Mouse (Mus musculus): Measurements from ENCODE around the gene Marc2.

DNA sequence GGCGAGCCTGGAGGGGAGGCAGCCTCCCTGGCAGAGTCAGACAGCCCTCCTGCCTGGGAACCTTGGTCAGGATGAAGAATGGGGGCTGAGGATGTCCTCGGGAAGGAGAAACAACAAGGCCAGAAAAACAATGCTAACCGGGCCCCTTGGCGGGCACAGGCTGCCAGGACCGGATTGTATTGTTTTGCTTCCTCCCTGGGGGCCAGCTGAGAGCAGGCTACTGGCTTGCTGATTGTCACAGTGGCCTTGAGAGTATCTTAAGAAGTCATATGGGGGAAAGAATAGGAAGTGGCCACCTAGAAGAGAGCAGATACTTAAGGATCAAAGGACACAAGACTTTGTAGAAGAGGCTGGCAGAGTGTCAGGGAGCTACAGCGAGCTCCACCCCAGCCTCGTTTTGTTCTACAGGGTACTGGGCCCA, 18.1 kb upstream of the Marc2 start:
- no peak for TF ChIP-seq CTCF (IDR thresholded peaks at IDR 0.05; ENCODE audit: control insufficient read depth, insufficient read depth, insufficient read length)
- no peak for TF ChIP-seq MYOG (IDR thresholded peaks at IDR 0.05; ENCODE audit: control insufficient read depth, extremely low read depth, insufficient read length)
- TF ChIP-seq USF1 (IDR thresholded peaks at IDR 0.05; ENCODE audit: low read depth) = no peak
- TF ChIP-seq MAX (IDR thresholded peaks at IDR 0.05) = no peak
- TF ChIP-seq MYOD1 (IDR thresholded peaks at IDR 0.05; ENCODE audit: control insufficient read depth, insufficient read length, low read depth) = no peak
- TF ChIP-seq CEBPB (IDR thresholded peaks at IDR 0.05; ENCODE audit: low read depth) = no peak
- no peak for TF ChIP-seq FOSL1 (IDR thresholded peaks at IDR 0.05; ENCODE audit: insufficient read depth, low read length, poor library complexity, severe bottlenecking)

All from C2C12 (cell line).